Mouse (Mus musculus): Measurements from ENCODE around the gene Pdcl2.
A peak's percentile ranks its signal among the peaks of the same experiment; 100 is the strongest.

Gene Pdcl2

DNA sequence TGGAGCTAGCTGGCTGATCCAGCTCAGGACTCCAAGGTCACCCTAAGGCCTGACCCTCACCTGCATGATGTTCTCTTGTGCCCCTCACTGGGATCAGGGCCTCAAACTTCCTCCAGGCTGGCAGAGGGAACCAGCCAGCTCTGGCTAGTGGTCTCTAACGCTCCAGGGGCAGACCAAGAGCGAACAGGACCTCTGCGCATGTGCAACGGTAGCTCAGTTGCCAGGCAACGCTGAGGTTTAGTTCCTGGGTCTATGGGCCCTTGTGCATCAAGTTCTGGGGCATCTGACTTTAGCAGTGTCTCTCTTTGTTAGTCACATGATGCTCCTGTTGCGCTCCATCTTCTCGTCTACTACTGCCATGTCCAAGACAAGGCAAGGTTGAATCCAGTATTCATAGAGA, at the start of gene Pdcl2:
TSS of gene Pdcl2 (minus strand) at position 204 of the 400 bp plus-strand sequence.
- DNase-seq: no peak

DNA sequence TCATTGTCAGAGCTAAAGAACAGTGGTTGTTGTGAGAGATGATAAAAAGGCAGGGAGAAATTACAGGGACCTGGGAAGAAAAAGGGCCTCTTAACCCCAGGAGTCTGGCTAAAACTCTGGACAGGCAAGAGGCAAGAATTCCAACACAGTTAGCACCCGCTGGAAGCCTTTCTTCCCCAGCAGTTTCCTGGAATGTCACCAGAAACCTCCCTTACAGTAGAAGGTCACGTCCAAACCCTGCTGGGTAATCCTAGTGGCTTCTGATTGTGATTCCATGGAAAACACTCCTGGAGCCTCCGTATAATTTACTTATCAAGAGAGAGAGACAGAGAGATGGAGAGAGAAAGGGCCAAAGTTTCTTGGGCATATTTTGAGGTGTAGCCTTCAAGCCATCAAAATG, 48.3 kb upstream of the Pdcl2 start:
- no peak for DNase-seq

DNA sequence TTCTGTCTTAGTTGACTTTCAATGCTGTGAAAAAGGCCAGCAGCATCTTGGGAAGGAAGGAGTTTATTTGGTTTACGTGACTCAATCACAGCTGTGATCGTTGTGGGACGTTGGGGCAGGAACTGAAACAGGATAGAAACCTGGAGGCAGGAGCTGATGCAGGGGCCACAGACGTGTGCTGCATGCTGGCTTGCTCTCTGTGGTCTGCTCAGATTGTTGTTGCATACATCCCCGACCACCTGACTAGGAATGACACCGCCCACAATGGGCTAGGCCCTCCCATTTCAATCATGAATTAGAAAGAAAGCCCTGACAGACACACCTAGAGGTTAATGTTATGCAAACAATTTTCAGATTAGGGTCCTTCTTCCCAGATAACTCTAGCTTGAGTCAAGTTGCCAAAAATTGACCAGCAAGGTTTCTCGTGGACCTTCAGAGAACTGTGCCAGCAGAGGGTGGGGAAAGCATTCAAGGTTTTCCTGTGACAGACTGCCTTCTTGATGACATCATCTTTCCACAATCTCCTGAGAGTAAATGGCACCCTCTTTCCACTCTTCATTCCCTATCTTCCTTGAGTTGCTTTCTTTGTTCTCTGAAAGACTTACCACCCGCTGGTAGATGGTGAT, 38.4 kb upstream of the Pdcl2 start:
- no peak for DNase-seq

DNA sequence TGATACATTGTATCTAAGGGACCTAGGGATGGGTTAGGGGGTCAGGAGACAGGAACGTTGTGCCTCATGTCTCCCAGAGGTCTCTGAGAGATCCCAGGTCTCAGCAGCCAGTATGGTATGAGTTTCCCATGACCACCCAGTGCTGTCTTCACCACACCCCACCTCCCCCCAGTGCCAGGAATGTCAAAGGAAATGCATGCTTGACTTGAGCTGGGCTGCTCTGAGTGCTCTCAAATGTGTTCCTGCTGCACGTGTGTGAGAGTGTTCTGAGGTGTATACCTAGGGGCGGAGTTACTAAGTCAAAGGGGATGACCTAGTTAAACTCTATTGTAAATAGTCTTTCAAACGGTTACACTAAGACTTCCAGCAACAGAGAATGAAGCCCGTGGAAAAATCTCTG, 34.5 kb upstream of the Pdcl2 start:
- DNase-seq: no peak

DNA sequence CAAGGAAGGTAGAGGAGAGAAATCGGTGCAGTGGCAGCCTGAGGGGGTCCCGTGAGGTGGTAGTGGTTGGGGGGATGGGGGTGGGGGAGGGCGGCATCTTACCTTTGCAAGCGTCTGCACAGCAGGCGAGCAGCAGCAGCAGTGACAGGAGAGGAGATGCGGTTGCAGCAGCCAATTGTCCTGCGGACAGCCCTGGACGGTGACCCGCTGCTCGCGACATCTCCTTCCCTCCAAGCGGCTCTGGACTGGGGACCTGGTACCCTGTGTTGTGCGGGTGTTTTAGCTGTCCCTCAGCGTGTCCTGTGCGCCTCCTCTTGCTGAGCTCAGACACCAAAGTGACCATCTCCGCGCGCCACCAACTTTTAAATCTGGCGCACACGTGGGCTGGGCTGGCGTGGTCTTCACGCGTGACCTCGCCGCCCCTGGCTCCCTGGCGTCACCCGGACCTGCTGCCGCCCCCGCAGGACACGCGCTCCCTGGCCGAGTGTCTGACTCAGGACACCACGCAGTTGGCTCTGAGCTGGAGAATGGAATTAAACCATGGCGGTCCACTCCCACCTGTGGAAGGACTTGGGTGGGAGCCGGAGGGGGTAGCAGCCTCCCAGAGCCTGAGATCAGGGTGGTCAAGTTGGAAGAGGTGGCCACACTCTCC, 32.6 kb upstream of the Pdcl2 start, which contains the start of gene Nmu:
TSS of gene Nmu (minus strand) at position 336 of the 652 bp plus-strand sequence.
- peak; percentile 9 for DNase-seq

DNA sequence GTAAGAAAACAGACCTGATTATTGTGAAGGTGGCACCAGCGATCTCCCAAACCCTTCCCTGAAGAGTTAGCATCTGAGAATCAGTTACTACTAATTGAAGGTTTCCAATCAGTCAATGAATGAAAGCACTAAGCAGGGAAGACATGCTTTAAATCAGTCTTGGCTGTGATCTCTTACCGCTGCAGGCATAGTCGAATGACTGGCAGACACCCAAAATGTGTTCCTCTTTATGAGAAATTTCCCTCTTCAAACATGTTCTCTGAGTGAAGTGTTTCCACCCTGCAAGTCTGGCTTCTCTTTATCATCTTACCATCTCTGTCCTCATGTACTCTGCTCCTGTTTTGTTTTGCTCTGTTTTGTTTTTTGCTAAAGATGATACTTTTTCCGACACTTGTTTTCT, 29.8 kb upstream of the Pdcl2 start:
- no peak for DNase-seq

DNA sequence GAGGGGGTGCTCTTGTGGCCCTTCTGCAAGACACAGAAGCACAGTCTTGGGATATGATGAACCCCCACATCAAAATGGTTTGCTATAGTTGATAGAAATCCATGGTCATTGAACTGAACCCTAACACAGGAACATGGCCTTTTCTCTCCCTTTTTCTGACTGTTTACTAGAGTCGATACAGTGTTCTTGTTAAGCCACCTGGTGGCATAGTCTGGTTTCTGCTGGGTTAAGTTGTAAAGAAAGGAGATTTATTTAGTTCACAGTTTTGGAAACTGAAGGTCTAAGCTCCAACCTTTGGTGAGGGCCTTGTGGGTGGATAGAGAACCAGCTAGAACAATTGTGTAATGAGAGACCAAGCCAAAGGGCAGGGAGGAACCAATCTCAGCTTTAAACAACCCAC, 29.1 kb upstream of the Pdcl2 start:
- no peak for DNase-seq

DNA sequence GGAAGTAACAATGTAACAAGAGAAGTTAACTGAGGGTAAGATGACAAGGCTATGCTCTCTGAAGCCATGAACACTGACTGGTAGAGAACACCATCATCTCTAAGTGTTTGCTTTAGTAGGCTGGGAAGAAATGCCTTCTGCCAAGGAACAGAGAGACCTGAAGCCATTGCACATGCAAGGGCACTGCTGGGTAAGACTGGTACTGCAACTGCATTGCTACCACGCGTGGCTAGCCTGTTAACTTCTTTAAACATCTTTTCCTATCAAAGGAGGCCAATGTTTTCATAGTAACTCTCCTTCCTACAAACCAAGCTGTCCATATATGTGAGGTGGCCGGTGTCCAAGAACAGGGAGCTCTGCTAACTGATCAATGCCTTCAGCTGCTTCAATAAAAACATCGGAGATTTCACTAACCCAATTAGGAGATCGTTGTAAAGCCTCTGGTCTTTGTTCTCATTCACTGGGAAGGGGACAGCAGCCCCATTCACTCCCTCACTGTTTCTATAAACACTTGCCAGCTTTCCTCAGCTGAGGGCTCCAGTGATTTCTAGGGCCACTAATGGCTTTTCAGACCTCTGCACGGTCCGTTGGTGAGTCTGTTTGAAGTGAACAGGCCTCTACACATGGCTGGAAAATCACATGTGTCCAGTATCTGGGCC, 21.1 kb upstream of the Pdcl2 start:
- DNase-seq: no peak

DNA sequence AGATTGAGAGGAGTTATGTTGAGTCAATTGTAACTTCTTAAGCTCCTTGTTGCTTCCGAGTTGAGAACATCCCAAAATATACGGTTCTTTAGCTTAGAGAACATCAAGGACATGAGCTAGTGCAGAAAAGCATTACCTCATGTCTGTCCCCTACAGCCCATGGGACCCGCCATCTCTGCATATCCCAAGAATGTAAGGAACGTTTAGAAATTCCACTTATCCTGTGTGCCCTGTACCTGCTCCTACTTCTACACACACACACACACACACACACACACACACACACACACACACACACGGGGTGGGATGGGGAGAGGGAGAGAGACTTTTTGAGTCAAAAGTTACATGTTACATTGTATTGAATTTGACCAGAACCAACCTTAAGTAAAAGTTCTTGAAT, 20.6 kb upstream of the Pdcl2 start:
- no peak for DNase-seq

DNA sequence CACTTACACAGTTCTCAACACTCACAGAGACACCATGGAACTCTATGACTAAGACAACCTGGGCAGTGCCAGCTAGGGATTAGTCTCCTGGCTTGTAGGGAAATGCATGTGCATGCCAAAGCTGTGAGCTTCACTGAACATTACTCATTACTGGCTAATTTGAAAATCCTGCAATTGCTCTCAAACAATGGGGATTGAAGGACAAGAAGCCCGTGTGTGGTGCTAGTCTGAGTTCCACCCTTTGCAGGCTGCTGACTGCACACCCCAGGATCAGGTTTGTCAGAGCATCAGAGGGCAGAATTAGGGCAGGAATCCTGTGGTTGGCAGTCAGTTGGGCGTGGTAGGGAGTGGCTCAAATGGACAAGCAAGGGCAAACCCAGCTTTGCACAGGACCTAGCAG, 15.2 kb upstream of the Pdcl2 start:
- DNase-seq: no peak

DNA sequence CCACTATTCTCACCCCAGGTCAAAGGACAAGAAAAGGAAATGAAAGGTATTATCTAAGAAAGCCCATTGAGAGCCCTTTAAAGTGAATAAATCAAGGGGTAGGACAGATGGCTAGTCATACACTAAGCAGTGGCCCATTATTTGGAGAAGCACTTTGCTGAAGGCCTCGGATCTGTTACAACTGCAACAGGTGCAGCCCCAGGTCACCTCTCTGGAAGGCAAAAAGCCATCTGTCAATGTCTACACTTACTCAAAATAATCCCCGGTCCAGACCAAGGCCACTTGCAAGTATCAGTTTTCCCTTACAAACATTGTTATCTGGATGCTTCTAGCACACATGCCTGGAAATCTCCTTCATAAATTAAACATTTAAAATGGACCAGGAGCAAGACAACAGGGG, 10.0 kb upstream of the Pdcl2 start:
- no peak for DNase-seq

DNA sequence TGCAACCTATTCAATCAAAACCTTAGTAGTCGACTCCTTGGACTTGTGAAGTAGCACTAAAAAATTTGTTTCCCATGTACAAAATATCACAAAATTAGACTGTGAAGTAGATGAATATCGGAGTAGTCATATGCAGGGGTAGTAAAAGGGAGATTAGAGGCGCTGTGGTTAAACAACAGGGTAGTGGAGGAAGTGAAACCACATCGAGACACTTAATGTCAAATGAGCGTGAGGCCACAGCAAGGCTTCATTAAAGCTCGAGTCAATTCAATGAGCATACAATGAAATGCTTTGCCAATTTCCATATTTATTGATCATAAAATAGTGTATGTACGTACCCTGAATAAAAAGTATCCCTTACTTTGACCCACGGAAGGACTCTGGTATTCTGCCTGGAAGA, 6.1 kb upstream of the Pdcl2 start:
- DNase-seq: no peak

DNA sequence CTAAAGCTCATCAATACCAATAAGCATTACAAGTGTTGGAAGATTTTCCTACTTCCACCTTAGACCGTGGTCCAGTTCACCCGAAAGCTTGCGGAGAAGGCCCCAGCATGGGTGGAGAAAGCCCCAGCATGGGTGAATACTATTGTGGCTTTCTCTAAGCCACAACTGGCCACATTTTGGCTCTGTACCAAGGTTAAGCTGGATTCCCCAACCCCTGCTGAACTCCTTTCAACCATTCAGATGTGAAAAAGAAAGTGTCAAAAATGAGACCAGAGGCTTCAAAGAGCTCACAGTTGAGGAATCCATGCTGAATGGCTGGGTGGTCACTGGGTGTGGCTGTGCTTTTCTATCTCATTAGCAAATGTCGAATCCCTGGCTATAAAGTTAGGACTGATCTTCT, 2.9 kb upstream of the Pdcl2 start:
- no peak for DNase-seq

DNA sequence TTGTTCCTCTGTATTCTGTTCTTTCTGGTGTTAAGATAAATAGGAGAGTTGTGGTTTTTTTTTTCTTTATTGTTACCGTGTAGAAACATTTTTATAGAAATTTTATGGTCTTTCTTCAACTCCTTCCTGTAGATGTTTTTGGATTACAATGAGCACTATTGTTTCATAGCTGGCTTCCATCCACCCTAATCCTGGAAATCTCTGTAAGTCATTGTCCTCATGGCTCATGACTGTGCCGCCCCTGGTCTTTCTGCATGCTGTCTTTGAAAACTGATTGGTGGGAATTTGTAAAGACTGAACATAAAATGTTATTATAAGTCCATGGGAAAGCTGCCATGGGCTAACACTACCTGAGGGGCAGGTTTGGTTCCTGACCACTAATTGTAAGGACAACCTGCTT, 3.7 kb downstream of the Pdcl2 start:
- DNase-seq: no peak

DNA sequence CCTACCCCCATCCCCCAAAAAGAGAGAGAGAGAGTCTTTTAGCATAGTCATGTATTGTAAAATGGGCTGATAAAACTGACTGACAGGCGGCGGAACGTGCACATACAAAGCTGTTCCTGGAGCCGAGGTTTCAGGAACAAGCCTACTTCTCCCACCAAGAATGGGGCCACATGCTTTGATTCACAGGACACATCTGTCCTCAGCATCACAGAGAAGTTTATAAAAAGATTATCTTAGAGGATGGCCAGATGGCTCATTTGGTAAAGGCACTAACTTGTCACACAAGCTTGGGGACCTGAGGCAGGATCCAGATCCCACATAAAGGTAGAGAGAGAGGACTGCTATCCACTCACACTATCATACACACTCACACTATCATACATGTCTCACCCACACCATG, 5.8 kb downstream of the Pdcl2 start:
- DNase-seq: no peak

DNA sequence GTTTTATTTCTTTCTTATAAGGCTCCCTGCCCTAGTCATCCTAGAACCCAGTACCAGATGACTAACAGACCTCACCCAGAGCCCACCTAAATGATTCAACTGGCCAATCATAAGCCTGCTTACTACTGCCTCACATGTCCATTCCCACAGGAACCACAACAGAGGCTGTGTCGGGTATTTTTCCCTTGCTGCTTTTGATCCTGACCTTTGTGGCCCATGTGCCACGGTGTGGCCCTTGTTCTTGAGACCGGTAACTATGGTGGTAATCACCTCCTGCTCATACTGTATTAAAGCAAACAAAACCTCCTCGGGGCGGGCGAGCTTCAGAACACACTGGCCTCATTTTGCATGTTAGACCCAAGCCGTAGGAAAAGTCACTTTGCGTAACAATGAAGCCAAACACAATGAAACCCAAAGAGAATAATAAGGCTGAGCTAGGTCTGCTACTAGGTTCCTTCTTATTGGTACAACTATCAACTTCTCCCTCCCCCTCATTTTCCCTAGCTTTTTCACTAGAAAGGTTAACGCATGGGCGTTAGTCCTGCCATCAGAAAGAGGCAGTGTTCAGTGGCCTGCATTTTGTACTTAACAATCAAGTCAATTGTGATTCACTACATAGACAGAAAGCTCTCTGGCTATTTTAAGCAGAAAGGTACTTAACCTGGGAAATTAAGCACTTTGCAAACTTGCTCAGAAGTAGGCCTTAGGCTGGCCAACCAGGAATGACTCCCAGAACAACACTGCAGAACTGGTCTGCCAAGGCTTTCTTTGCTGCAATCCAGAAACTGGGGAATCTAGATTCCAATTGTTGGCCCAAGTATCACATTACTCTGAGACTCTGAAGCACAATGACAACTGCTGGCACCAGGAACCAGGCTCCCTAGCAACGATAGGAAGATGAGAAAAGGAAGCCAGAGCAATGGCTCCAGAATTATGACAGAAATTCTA, 9.4 kb downstream of the Pdcl2 start:
- no peak for DNase-seq

DNA sequence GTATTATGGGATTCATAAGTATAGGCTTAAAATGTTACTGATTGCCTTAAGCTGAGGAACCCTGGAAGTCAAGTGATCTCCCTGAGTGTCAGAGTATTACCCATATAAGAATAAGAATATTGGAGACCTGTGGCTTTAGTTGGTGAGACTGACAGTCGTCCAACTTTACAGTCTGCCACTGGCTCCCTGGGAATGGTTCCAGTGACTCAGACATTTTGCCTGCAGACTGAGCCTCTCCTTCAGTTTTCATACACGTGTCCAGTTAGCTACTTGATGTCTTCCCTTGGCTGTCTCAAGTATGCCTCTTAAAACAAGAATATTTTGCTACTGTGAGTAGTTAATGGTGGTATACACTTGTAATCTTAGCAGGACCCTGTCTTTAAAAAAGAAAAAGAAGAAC, 22.8 kb downstream of the Pdcl2 start:
- DNase-seq: no peak

DNA sequence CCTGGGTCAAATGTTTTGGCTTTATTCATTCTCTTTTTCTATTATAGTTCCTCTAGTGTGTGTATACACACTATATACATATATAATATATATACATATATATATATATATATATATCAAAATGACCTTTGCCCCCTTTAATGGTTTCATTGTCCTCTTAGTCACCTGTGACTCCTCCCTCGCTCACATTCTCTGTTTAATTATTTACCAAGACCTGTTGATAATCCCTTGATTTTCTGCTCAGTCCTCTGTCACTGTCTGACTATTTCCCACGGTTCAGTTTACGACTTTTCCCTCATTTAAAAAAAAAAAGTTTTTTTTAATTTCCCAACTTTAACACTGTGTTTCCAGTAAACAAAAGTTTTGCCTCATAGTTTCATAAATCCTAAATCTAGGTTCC, 24.7 kb downstream of the Pdcl2 start:
- DNase-seq: no peak

DNA sequence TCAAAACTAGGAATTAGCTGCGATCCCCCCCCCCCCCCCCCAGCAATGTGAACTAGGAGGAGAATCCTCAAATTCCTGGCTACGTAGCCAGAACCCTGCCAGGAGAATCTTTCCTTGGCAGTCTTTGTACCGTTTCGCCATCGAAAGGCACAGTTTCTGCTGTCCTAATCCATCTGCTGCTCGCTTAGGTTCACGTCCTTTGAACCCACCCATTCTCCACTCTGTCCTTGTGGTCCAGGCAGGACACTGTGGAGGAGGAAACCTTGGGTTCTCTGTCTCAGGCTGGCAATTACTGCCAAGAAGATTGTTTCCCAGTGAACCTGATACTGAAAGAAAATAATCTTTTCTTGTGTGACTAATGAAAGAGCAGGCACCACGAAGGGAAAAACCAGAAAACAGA, 25.3 kb downstream of the Pdcl2 start:
- DNase-seq: peak; percentile 35

DNA sequence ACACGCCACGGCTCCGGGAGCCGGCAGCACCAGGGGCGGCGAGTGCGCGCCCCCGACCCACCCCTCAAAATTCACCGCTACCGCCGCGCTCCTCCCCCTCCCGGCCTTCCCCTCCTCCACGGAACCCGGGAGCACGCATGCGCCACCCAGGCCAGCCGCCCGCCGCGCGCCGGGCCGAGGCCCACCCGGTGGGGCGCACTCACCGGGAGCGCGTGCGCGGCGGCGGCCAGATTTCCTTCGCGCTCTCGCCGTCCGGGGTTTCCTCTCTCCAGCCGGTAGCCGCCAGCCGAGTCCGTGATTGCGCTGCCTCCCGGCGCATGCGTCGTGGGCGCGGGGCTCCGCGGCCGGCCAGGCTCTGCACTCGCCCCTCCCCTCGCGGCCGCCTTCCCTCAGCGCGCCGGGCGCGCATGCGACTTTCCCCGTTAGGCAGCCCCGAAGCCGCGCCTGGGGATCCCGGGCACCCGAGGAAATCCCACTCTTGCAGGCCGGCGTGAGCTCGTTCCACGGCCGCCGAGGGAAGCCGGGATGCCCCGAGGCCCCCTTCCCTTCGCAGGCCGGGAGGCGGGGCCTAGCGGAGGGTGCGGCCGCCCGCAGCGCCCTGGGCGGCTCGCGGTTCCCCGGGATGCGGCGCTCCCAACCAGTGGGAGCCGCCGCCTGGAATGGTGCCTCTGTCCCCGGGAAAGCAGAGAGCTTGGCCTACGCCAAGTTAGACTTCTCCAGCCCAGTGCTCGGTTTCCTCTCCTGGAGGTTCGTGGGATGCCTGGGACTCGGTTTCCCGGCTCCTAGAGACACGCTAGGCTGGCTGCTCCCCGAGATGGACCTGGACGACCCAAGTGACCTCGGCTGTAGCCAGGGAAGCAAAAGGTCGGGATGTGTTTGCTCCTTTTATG, 26.3 kb downstream of the Pdcl2 start, which contains the start of gene Clock:
TSS of gene Clock (minus strand) at position 341 of the 890 bp plus-strand sequence.
- peak; percentile 94 for DNase-seq

DNA sequence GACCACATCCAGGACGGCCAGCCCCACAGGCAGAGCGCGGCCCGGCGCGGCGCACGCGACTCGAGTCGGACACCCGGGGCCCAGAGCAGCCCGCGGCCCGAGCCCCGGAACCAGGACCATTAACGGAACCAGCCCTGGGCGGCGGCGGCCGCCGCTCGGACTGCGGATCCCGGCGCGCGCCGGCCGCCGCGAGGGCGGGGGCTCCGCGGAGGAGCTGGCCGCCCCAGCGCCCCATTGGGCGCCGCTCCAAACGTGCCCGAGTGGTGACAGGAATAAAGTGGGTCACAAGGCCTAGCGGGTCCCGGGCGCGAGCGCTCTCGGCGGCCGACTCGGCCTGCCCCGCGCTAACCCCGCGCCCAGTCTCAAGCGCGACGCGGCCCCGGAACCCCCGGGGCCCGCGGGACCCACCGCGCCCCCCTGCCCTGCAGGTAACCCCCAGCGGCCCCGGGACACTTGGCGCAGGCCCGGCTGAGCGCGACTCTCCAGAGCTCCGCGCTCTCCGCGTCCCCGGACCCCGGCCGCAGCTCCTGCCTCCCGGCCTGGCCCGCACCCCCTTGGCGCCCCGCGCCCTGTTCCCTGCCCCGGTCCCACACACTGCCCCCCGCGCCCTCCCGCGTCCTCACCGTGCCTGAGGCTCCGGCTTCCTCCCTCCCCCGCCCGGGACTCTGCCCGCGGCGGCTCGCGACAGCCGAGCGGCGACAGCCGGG, 27.1 kb downstream of the Pdcl2 start:
- DNase-seq: peak; percentile 90

DNA sequence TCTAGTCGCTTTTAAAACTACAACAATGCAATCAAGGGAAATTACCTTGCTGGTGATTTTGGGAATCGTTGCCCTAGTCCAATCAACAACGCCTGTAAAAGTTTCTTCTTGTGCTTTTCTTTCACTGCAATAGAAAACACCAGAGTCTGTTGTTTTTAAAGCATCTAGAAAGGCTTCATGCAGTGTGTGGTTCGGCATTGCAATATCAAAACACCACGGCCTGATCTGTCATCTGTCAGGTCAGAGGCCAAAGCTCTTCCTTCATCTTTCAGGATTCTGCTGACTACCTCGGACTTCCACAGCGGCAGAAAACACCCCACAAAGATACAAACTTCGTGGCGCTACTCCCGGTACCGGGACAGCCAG, 27.6 kb downstream of the Pdcl2 start:
- DNase-seq: no peak
